Mouse (Mus musculus): ENCODE results near the gene Pak6.

GRCm38 (mm10) chr2:118733341-118733740 is 70.2 kb downstream of the Pak6 start:
- TF ChIP-seq ZNF384 (IDR thresholded peaks at IDR 0.05; ENCODE audit: low read depth, low read length) = no peak
- no peak for TF ChIP-seq CTCF (conservative IDR thresholded peaks at IDR 0.05 in 1 of 2, IDR thresholded peaks at IDR 0.05 in 1 of 2; ENCODE audit: low read depth in 2 of 2, low read length in 2 of 2)
- no peak for TF ChIP-seq EP300 (IDR thresholded peaks at IDR 0.05; ENCODE audit: low read length)
- TF ChIP-seq POLR2A (IDR thresholded peaks at IDR 0.05; ENCODE audit: low read depth, low read length) = no peak
